Mouse (Mus musculus) midbrain, embryonic 14.5 days (tissue): ENCODE results near the gene Clcn1. TPM values are rescaled to one million over a fixed set of nuclear protein-coding genes. Genes with fewer than 3 reads are reported as not detected.

Source experiments
- ATAC-seq: fragments of 200-750 bp; cut with Nextera tagmentation; 2 replicates; pipeline ENCODE4 v1.8.0; 2017; ENCODE audit warnings: moderate number of reproducible peaks, moderate library complexity; ENCODE audit not compliant: low FRiP score, low TSS enrichment
- DNase-seq: peaks from one replicate; pipeline ENCODE4 v3.0.0-alpha.2; 2015
- H3K27ac ChIP-seq: fragments of 300-500 bp; sonication (generic); replicated peaks from 2 replicates; pipeline ENCODE4 v1.5.1; 2014; ENCODE audit warnings: mild to moderate bottlenecking, low read depth, low read length, moderate library complexity
- H3K27me3 ChIP-seq: fragments of 300-500 bp; sonication (generic); 2 replicates; pipeline ENCODE4 v1.6.1; 2014; ENCODE audit warnings: low read length, control low read depth, mixed read lengths; ENCODE audit not compliant: control insufficient read depth, insufficient read depth
- H3K36me3 ChIP-seq: fragments of 300-500 bp; sonication (generic); 2 replicates; pipeline ENCODE4 v1.6.1; 2014; ENCODE audit warnings: low read length, control low read depth; ENCODE audit not compliant: control insufficient read depth, insufficient read depth
- H3K4me1 ChIP-seq: fragments of 300-500 bp; sonication (generic); 2 replicates; pipeline ENCODE4 v1.6.1; 2014; ENCODE audit warnings: mild to moderate bottlenecking, antibody characterized with exemption, low read length, control low read depth; ENCODE audit not compliant: control insufficient read depth, insufficient read depth
- H3K4me2 ChIP-seq: fragments of 300-500 bp; sonication (generic); 2 replicates; pipeline ENCODE4 v1.6.1; 2014; ENCODE audit warnings: mild to moderate bottlenecking, low read length, moderate library complexity
- H3K4me3 ChIP-seq: fragments of 300-500 bp; sonication (generic); replicated peaks from 2 replicates; pipeline ENCODE4 v1.5.1; 2014; ENCODE audit warnings: low read depth, low read length
- H3K9ac ChIP-seq: fragments of 300-500 bp; sonication (generic); replicated peaks from 2 replicates; pipeline ENCODE4 v1.6.1; 2014; ENCODE audit warnings: mild to moderate bottlenecking, low read length, moderate library complexity
- H3K9me3 ChIP-seq: fragments of 300-500 bp; sonication (generic); 2 replicates; pipeline ENCODE4 v1.6.1; 2016; ENCODE audit warnings: low read length, control low read depth, mixed read lengths; ENCODE audit not compliant: control insufficient read depth
- WGBS: fragments of 180-500 bp; shearing (Covaris S2); extraction: QIAGEN DNeasy Blood & Tissue Kit; methylation state at CpG from one replicate; pipeline ENCODE4 v1.1.7; 2014; 5-methylcytosine and 5-hydroxymethylcytosine counted together
- polyA plus RNA-seq: library from polyadenylated mRNA; unstranded; fragments of >200 nt; fragmentation: Nextera tagmentation; extraction: Ambion mirVana; gene quantifications from 2 replicates; pipeline ENCODE4 v1.2.1, GENCODE M21; 2014

Clcn1 gene
- polyA plus RNA-seq, 1 experiment from 2014 or later: 2.8 TPM

GRCm38 (mm10) chr6:42350968-42351775 is 64.7 kb downstream of the Clcn1 start:
- DNase-seq (no peak), ATAC-seq (no peak)
- 47% methylated on average over 13 of the region's 13 CpGs for WGBS
- H3K27ac ChIP-seq: no peak overlapping the region
- peaks cover 12% of the 10 kb centered on the region for H3K36me3 ChIP-seq
- H3K4me2 ChIP-seq: peak overlapping the region; percentile 69
- peaks cover 30% of the 10 kb centered on the region for H3K4me1 ChIP-seq
- H3K9ac ChIP-seq: peak overlapping the region; percentile 90
- H3K9me3 ChIP-seq: no peaks in the 10 kb centered on the region
- H3K4me3 ChIP-seq: peak overlapping the region; percentile 80
- no peaks in the 10 kb centered on the region for H3K27me3 ChIP-seq

GRCm38 (mm10) chr6:42351776-42352485 is 65.4 kb downstream of the Clcn1 start:
- H3K4me2 ChIP-seq: no peak overlapping the region
- no peak overlapping the region for H3K4me3 ChIP-seq
- 91% methylated on average over 7 of the region's 7 CpGs for WGBS

GRCm38 (mm10) chr6:42352486-42352846 is 66.0 kb downstream of the Clcn1 start:
- Histone ChIP-seq H3K36me3 (peaks cover 25% of the 10 kb centered on the region), H3K4me2 (no peak overlapping the region), H3K9me3 (no peaks in the 10 kb centered on the region), H3K4me1 (peaks cover 30% of the 10 kb centered on the region), H3K9ac (no peak overlapping the region), H3K4me3 (no peak overlapping the region), H3K27ac (no peak overlapping the region), H3K27me3 (no peaks in the 10 kb centered on the region)
- ATAC-seq: no peak
- WGBS: 100% methylated on average over 1 of the region's 1 CpGs
- no peak for DNase-seq

More at GRCm38 (mm10) chr6:42351776-42352485, 65.4 kb downstream of the Clcn1 start:
- H3K9me3 ChIP-seq: no peaks in the 10 kb centered on the region
- DNase-seq (no peak), ATAC-seq (no peak)
- H3K27ac ChIP-seq: no peak overlapping the region
- H3K27me3 ChIP-seq: no peaks in the 10 kb centered on the region
- peaks cover 30% of the 10 kb centered on the region for H3K4me1 ChIP-seq
- H3K9ac ChIP-seq: no peak overlapping the region
- H3K36me3 ChIP-seq: peaks cover 20% of the 10 kb centered on the region

- Histone ChIP-seq H3K4me1 (peaks cover 30% of the 10 kb centered on the region), H3K27me3 (no peaks in the 10 kb centered on the region), H3K4me3 (no peak overlapping the region), H3K4me2 (no peak overlapping the region), H3K9me3 (no peaks in the 10 kb centered on the region), H3K36me3 (peaks cover 32% of the 10 kb centered on the region), H3K9ac (no peak overlapping the region), H3K27ac (no peak overlapping the region)
- WGBS: 88% methylated on average over 8 of the region's 8 CpGs
- ATAC-seq: no peak
- DNase-seq: no peak
These were observed 66.7 kb downstream of the Clcn1 start for GRCm38 (mm10) chr6:42353180-42353579.

GRCm38 (mm10) chr6:42354076-42355019 is 67.9 kb downstream of the Clcn1 start:
- Histone ChIP-seq H3K27me3 (no peaks in the 10 kb centered on the region), H3K4me1 (peaks cover 30% of the 10 kb centered on the region), H3K4me3 (no peak overlapping the region), H3K9me3 (no peaks in the 10 kb centered on the region), H3K9ac (no peak overlapping the region), H3K4me2 (peak overlapping the region; percentile 12; the same call in 1 of the 2 replicates), H3K36me3 (peaks cover 43% of the 10 kb centered on the region), H3K27ac (no peak overlapping the region)
- peak; percentile 44 for DNase-seq
- WGBS: 59% methylated on average over 11 of the region's 11 CpGs
- no peak for ATAC-seq

- DNase-seq: no peak
- no peaks in the 10 kb centered on the region for H3K27me3 ChIP-seq
- H3K4me2 ChIP-seq: no peak overlapping the region
- 97% methylated on average over 6 of the region's 6 CpGs for WGBS
- H3K4me1 ChIP-seq: peaks cover 29% of the 10 kb centered on the region
- peaks cover 52% of the 10 kb centered on the region for H3K36me3 ChIP-seq
- H3K9ac ChIP-seq: no peak overlapping the region
- no peak overlapping the region for H3K27ac ChIP-seq
- ATAC-seq: no peak
- H3K9me3 ChIP-seq: no peaks in the 10 kb centered on the region
- H3K4me3 ChIP-seq: no peak overlapping the region
These were observed 68.9 kb downstream of the Clcn1 start for GRCm38 (mm10) chr6:42355366-42355765.

GRCm38 (mm10) chr6:42355794-42356600 is 69.5 kb downstream of the Clcn1 start:
- H3K36me3 ChIP-seq: peaks cover 54% of the 10 kb centered on the region
- H3K27ac ChIP-seq: no peak overlapping the region
- H3K9me3 ChIP-seq: no peaks in the 10 kb centered on the region
- no peaks in the 10 kb centered on the region for H3K27me3 ChIP-seq
- H3K4me2 ChIP-seq: no peak overlapping the region
- 94% methylated on average over 13 of the region's 13 CpGs for WGBS
- H3K9ac ChIP-seq: no peak overlapping the region
- DNase-seq (no peak), ATAC-seq (no peak)
- H3K4me3 ChIP-seq: no peak overlapping the region
- H3K4me1 ChIP-seq: peaks cover 23% of the 10 kb centered on the region

- H3K4me2 ChIP-seq: no peak overlapping the region
- peaks cover 14% of the 10 kb centered on the region for H3K4me1 ChIP-seq
- H3K27me3 ChIP-seq: no peaks in the 10 kb centered on the region
- WGBS: 97% methylated on average over 5 of the region's 5 CpGs
- H3K9me3 ChIP-seq: no peaks in the 10 kb centered on the region
- ATAC-seq (no peak), DNase-seq (no peak)
- no peak overlapping the region for H3K4me3 ChIP-seq
- no peak overlapping the region for H3K27ac ChIP-seq
- peaks cover 54% of the 10 kb centered on the region for H3K36me3 ChIP-seq
- H3K9ac ChIP-seq: no peak overlapping the region
These were observed 70.4 kb downstream of the Clcn1 start for GRCm38 (mm10) chr6:42356913-42357312.
